Mouse (Mus musculus): ENCODE data around the gene Homer1.
A peak's percentile ranks its signal among the peaks of the same experiment; 100 is the strongest.

Homer1 gene

GRCm38 (mm10) chr13:93340555-93341278 is 41.3 kb downstream of the Homer1 start:
- no peak for DNase-seq

GRCm38 (mm10) chr13:93342641-93343040 is 43.2 kb downstream of the Homer1 start:
- DNase-seq, result no peak

- no peak for DNase-seq
These were observed 45.0 kb downstream of the Homer1 start for GRCm38 (mm10) chr13:93344395-93344794.

- DNase-seq, result no peak
These were observed 46.4 kb downstream of the Homer1 start for GRCm38 (mm10) chr13:93345854-93346253.

GRCm38 (mm10) chr13:93352030-93352429 is 52.6 kb downstream of the Homer1 start:
- no peak for DNase-seq

- DNase-seq, result peak in 1 of 2 experiments; percentile 9
These were observed 55.2 kb downstream of the Homer1 start for GRCm38 (mm10) chr13:93354420-93355278.

GRCm38 (mm10) chr13:93355279-93355587 is 55.8 kb downstream of the Homer1 start:
- peak; percentile 13 to 31 for DNase-seq

- no peak for DNase-seq
These were observed 59.1 kb downstream of the Homer1 start for GRCm38 (mm10) chr13:93358522-93358921.

- DNase-seq, result no peak
These were observed 68.1 kb downstream of the Homer1 start for GRCm38 (mm10) chr13:93367555-93367954.

GRCm38 (mm10) chr13:93368812-93369584 is 69.6 kb downstream of the Homer1 start:
- DNase-seq, result no peak

- no peak for DNase-seq
These were observed 75.0 kb downstream of the Homer1 start for GRCm38 (mm10) chr13:93374457-93374856.

GRCm38 (mm10) chr13:93378493-93378892 is 79.1 kb downstream of the Homer1 start:
- no peak for DNase-seq

- no peak for DNase-seq
These were observed 81.1 kb downstream of the Homer1 start for GRCm38 (mm10) chr13:93380399-93381063.

- DNase-seq, result no peak
These were observed 81.9 kb downstream of the Homer1 start for GRCm38 (mm10) chr13:93381301-93381700.

- DNase-seq, result no peak
These were observed 83.7 kb downstream of the Homer1 start for GRCm38 (mm10) chr13:93383092-93383491.

GRCm38 (mm10) chr13:93383620-93384019 is 84.2 kb downstream of the Homer1 start:
- no peak for DNase-seq

- DNase-seq, result no peak
These were observed 85.0 kb downstream of the Homer1 start for GRCm38 (mm10) chr13:93384481-93384880.

- no peak for DNase-seq
These were observed 85.7 kb downstream of the Homer1 start for GRCm38 (mm10) chr13:93385147-93385546.

GRCm38 (mm10) chr13:93387440-93387839 is 88.0 kb downstream of the Homer1 start:
- DNase-seq, result no peak

GRCm38 (mm10) chr13:93388594-93389241 is 89.3 kb downstream of the Homer1 start:
- DNase-seq, result no peak

GRCm38 (mm10) chr13:93389242-93389625 is 89.8 kb downstream of the Homer1 start:
- no peak for DNase-seq

- DNase-seq, result no peak
These were observed 100.3 kb downstream of the Homer1 start for GRCm38 (mm10) chr13:93399710-93400216.
